Mouse (Mus musculus) spleen, postnatal 10 days (tissue): Measurements from ENCODE around the gene Tppp3.
A peak's percentile ranks its signal among the peaks of the same experiment; 100 is the strongest.

Source experiments
- DNase-seq, 2 experiments: peaks; one replicate each; pipeline ENCODE4 v3.0.0; 2021 to 2022; ENCODE audit warnings: low spot score in 2 of 2

Tppp3 gene

GRCm38 (mm10) chr8:105471314-105472015 lies at the start of gene Tppp3:
TSS of gene Tppp3 (minus strand) at chr8:105471526.
- DNase-seq, result peak; percentile 61 to 84

- no peak for DNase-seq
Measured at GRCm38 (mm10) chr8:105521061-105521460, 49.7 kb upstream of the Tppp3 start.

GRCm38 (mm10) chr8:105520521-105520920 lies 49.2 kb upstream of the Tppp3 start:
- DNase-seq, result no peak

- no peak for DNase-seq
Measured at GRCm38 (mm10) chr8:105519591-105519990, 48.3 kb upstream of the Tppp3 start.

- DNase-seq, result peak; percentile 54 to 64
Measured at GRCm38 (mm10) chr8:105518436-105519313, 47.3 kb upstream of the Tppp3 start, which contains the start of gene Hsd11b2. TSS of gene Hsd11b2 (plus strand) at chr8:105518755.

- no peak for DNase-seq
Measured at GRCm38 (mm10) chr8:105517346-105517745, 46.0 kb upstream of the Tppp3 start.

GRCm38 (mm10) chr8:105516018-105516645 lies 44.8 kb upstream of the Tppp3 start:
- DNase-seq, result peak; percentile 63 to 80

GRCm38 (mm10) chr8:105514656-105515055 lies 43.3 kb upstream of the Tppp3 start:
- DNase-seq, result no peak

GRCm38 (mm10) chr8:105514194-105514593 lies 42.9 kb upstream of the Tppp3 start:
- no peak for DNase-seq

GRCm38 (mm10) chr8:105509997-105510735 lies 38.8 kb upstream of the Tppp3 start:
- no peak for DNase-seq

- DNase-seq, result no peak
Measured at GRCm38 (mm10) chr8:105508758-105509157, 37.4 kb upstream of the Tppp3 start.

- no peak for DNase-seq
Measured at GRCm38 (mm10) chr8:105506977-105507376, 35.7 kb upstream of the Tppp3 start.

GRCm38 (mm10) chr8:105504617-105505016 lies 33.3 kb upstream of the Tppp3 start:
- no peak for DNase-seq

GRCm38 (mm10) chr8:105499787-105500186 lies 28.5 kb upstream of the Tppp3 start:
- DNase-seq, result peak in 1 of 2 experiments; percentile 6

GRCm38 (mm10) chr8:105496439-105497180 lies 25.3 kb upstream of the Tppp3 start, which contains the start of gene Zdhhc1:
TSS of gene Zdhhc1 (minus strand) at chr8:105496902.
- DNase-seq, result peak; percentile 82 to 87

- peak in 1 of 2 experiments; percentile 2 for DNase-seq
Measured at GRCm38 (mm10) chr8:105495350-105496302, 24.3 kb upstream of the Tppp3 start.

GRCm38 (mm10) chr8:105494566-105494965 lies 23.2 kb upstream of the Tppp3 start:
- DNase-seq, result no peak

- no peak for DNase-seq
Measured at GRCm38 (mm10) chr8:105493495-105493894, 22.2 kb upstream of the Tppp3 start.

GRCm38 (mm10) chr8:105489281-105489680 lies 18.0 kb upstream of the Tppp3 start:
- DNase-seq, result no peak
